Mouse (Mus musculus): ENCODE measurements around the gene Amh.
A peak's percentile ranks its signal among the peaks of the same experiment; 100 is the strongest.
"Not testable (repeated sequence)": the region's sequence is repeated elsewhere in the genome, so short reads cannot be mapped to it uniquely, and the experiment has no call there.

The Amh gene

DNA sequence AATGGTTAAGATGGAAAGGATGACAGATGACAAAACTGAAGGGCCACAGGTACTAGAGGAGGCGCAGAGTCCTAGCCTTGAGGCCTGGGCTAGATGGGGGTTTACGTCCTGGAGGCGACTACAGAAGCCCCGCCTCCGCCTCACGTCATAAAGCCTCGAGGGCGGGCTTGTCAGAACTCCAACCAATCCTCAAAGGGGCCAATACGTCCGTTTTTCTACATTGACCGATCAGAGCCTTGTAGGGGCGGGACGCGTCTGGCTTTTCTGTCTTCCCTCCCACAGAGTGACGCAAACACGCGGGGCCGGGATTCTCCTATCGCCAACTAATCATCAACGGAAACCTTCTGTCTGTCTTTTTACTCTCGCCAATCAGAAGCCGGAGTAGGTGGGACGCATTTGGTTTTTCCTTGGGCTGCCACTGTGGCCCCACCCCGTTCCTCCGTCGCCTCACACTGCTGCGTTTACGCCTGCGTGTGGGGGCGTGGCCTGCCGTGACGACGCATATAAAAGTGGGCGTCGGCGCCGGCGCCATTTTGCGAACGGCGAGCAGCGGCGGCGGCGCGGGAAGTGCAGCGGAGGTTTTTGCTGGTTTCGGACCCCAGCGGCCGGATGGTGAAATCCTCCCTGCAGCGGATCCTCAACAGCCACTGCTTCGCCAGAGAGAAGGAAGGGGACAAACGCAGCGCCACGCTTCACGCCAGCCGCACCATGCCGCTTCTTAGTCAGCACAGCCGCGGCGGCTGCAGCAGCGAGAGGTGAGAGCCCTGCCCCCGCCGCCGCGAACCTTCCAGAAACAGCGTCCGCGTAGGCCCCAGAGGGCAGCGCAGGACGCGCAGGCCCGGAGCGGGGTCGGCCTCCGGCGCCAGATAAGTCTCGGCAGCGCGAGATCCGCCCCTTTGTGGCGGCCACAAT is 21.4 kb downstream of the Amh start, which contains the start of gene Oaz1:
TSS of gene Oaz1 (plus strand) at position 506 of the 912 bp plus-strand sequence.
- DNase-seq (ENCODE audit: low read depth in 2 of 2, low spot score in 2 of 2): peak; percentile 98

DNA sequence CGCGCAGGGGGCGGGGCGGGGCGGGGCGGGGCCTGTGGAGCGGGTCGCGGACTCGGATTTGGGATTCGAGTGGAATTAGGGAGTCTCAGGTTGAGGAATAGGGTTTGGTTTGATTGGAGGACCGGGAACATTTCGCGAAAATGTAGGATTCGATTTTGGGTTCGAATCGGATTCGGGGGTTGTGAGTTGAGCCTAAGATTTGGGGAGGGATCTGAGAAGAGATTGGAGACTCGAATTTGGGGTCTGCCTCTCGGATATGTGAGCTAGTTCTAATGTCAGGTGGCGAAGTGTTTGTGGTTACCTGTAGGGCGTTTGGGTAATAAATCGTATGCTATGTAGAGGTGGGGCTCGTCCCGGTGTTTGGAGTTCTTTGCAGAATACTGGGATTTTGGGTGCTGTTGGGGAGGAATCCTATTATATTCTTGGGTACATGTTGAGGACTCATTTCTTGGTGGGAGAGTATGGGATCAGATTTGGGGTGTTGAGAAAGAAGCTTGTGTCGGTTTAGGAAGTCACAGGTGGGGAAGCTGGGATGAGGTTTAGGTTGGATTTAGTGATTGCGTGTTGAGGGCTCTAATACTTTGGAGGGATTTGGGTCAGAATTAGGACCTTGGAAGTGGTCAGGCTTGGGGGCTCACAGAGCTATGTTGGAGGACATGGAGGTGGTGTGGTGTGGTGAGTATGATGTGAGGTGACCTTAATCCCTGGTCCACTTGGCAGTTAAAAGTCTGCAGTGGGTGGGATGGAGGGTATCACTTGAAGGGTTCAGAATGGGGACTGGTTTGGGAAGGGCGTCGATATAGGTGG is 22.2 kb downstream of the Amh start:
- peak in 1 of 2 experiments; percentile 19 for DNase-seq (ENCODE audit: low read depth in 2 of 2, low spot score in 2 of 2)

DNA sequence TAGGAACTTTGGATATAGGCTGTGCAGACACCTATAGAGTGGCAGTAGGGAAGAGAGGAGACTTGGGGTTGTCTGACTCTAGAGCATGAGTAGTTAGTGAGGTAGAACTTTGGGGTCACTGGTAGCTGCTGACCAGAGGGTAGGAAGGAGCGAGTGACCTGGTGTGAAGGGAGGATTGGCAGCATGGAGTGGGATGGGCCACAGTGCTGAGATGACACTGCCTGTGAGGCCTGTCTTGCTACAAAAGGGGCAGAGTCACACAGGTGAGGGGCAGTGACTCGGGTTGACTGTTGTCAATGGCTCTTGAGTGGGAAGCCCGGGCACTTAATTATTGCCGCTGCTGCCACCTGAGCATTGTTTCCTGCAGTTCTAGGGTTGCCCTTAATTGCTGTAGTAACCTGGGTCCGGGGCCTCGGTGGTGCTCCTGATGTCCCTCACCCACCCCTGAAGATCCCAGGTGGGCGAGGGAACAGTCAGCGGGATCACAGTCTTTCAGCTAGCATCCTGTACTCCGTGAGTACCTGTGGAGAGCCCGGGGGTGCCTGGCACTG is 22.9 kb downstream of the Amh start:
- DNase-seq (ENCODE audit: low read depth in 2 of 2, low spot score in 2 of 2): no peak

DNA sequence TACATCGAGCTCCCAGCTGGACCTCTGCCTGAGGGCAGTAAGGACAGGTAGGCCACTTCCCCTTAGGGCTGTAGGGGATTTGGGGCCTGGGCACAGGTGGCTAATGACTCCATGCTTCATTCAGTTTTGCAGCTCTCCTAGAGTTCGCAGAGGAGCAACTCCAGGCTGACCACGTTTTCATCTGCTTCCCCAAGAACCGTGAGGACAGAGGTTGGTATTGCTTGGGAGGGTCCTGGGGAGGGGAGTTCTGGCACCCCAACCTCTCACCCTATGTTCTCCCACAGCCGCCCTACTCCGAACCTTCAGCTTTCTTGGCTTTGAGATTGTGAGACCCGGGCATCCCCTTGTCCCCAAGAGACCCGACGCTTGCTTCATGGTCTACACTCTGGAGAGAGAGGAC is 23.5 kb downstream of the Amh start:
- not testable (repeated sequence) for DNase-seq (ENCODE audit: low read depth in 2 of 2, low spot score in 2 of 2)

DNA sequence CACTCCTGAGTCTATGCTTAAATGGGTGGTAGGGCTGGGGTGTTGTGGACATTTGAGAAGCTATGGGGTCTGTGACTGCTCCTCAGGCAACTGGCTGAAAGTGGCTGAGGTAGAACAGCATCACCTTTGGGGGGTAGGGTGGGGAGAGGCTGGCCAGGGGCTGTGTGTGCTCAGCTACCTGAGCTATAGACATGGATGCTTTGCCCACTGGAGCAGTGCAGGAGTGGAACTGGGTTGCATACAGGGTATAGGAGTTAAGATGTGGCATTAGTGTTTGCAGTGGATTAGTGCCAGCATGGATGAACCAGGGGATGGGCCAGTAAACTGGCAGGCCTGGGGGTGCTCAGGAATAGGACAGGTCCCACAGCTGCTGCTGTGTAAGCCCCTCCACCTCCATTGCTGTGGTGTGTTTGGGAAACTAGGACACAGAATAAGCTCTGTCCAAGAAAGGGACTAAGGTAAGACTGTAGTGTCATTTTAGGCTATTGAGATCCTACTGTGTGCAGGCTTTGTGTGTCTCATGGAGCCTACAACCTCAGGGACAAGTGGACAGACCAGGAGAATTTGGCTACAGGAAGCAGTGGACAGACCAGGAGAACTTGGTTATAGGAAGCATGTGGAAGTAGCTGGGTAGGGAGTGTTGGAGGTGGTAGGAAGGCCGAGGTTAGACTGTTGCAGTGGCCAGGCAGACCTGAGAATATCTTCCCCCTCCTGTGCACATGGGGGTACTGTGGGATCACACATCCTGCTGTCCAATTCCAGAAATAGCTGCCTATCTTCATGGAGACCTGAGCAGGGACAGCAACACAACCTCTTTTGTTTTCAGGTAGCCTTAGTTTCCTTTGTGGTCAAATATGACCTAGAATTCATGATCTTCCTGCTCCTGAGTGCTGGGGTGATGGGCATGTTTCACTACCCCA is 24.6 kb downstream of the Amh start:
- no peak for DNase-seq (ENCODE audit: low read depth in 2 of 2, low spot score in 2 of 2)

DNA sequence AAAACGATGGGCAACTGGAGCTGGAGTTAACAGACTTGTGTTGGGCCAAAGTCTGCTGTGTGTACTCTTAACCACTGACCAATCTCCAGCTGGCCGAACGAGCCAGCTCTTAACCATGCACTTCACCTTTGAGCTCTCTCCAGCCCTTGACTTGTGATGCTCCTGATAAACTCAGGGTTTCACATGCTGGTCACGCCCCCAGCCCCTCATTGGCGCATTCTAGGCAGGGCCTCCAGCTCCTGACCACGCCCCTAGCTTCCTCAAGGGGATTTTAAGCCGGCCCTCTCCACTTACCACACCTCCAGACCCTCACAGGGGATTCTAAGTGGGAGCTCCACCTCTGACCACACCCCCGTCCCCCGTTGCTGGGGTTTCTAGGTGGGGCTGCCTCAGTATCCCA is 26.1 kb downstream of the Amh start:
- DNase-seq (ENCODE audit: low read depth in 2 of 2, low spot score in 2 of 2): no peak

DNA sequence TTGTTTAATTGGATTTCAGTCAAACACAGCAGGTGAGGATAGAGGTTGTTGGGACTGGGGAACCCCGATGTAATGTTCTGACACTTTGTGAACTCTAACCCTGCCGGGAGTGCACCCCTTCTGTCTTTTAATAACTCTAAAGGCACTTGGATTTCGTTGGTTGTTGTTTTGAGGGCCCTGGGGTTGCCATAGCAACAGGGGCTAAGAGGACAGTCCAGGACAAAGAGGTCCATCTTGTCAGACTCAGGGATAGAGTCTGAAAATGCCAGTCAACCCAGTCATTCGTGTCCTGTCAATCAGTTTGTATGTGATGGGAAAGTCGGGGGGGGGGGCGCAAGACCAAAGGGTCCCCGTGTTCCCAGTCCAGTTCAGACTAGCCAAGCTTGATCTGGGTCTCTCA is 27.8 kb downstream of the Amh start:
- DNase-seq (ENCODE audit: low read depth in 2 of 2, low spot score in 2 of 2): no peak

DNA sequence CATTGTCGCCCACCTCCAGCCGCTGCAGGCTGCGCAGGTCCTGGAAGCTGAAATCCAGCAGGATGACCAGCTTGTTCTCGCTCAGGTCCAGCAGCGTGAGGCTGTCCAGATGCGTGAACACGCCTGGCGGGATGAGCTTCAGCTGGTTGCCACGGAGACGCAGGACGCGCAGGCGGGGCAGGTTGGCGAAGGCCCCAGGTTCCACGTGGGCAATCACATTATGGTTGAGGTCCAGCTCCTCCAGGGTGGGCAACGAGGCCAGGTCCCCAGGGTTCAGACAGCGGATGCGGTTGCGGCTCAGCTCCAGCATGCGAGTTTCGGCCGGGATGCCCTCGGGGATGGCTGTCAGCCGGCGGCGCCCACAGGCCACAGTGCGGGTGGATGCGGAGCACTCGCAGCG is 30.6 kb downstream of the Amh start:
- no peak for DNase-seq (ENCODE audit: low read depth in 2 of 2, low spot score in 2 of 2)

DNA sequence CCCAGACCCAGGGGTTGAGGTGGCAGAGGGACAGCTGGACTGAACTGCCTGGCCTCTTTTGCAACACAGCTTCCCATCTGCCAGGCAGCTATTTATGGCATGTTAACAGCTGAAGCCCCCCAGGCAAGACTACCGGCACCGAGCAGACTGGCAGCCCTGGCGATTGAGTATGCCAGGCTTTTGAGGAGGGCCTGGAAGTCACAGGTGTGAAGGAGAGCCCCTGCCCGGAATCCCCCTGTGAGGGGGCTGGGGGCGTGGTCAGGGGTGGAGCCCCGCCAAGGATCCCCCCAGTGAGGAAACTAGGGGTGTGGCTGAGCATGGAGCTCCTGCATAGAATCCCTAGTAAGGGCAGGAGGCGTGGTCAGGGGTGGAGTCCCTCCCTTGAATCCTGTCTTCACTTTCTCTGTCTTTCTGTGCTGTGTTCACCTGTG is 31.9 kb downstream of the Amh start:
- no peak for DNase-seq (ENCODE audit: low read depth in 2 of 2, low spot score in 2 of 2)

DNA sequence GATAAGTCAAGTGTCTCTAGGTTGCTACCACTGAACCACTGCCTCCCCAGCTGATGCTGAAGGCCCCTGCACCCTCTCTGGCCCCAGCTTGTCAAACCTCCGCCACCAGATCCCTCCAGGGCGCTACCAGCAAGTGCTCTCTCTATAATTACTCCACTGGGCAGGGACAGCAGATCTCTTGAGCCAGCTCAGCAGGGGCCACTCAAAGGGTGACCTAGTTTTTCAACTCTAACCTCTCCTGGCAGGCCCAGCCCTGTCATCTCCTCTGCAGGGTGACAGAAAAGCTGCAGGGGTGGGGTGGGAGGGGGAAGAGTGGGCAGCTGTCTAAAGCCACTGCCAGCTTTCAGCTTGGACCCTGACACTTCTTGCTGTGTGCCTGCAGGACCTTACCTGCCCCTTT is 32.8 kb downstream of the Amh start:
- no peak for DNase-seq (ENCODE audit: low read depth in 2 of 2, low spot score in 2 of 2)

DNA sequence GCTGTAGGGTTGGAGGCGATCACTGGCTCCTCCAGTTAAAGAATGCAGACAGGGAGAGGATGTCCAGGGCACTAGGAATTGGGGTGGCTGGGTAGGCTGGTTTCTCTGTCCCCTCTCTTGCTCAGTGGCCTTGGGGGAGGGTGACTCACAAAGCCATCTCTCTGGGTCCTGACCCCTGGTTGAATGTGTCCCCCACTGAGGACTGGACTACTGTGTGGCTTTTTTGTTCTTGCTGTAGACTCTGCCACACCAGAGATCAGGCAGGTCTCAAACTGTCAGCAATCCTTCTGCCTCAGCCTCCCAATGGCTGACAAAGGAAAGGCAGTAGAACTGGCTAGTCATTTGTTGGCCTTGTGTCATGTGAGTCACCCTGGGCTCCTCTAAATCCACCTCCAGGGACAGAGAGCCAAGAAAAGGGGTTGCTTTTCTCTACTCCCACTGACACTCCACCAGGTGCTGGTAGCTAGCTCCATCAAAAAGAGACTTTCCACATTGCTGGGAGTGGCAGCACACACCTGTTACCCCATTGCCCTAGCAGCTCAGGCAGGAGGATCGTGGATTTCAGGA is 33.4 kb downstream of the Amh start:
- no peak for DNase-seq (ENCODE audit: low read depth in 2 of 2, low spot score in 2 of 2)

DNA sequence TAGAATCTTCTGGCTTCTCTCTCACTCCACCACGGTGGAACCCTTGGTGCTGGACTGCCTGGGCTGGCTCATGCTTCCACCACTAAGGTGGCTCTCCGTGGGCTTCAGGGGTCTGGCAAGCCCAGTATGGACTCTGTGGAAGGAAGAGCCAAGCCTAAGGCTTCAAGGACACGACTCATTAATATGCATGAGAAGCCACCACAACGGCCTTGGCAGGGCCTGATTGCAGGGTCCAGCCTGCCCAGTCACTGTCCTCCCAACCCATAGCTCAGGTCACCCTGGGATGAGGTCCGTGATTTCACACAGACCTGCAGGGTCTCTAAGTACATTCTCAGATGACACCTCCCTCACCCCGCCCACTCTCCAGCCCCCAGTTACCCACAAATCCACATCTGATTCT is 34.8 kb downstream of the Amh start:
- DNase-seq (ENCODE audit: low read depth in 2 of 2, low spot score in 2 of 2): no peak

DNA sequence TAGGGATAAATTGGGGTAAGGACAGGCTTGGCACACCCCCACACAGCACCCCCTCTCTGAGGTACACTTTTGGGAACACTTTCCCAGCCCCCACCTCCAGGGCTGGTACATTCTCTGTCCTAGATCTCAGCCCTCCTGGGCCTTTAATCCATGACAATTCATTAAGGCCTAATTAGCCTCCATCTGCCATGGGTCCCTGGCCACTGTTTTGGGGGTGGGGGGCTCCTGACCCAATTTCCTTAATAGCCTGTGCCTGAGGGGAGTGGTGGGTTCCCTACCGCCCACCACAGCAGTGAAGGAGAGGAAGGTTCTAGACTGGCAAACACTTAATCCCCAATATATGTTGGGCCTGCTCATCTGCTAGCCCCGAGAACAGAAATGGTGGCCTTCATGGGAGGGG is 36.6 kb downstream of the Amh start:
- no peak for DNase-seq (ENCODE audit: low read depth in 2 of 2, low spot score in 2 of 2)

DNA sequence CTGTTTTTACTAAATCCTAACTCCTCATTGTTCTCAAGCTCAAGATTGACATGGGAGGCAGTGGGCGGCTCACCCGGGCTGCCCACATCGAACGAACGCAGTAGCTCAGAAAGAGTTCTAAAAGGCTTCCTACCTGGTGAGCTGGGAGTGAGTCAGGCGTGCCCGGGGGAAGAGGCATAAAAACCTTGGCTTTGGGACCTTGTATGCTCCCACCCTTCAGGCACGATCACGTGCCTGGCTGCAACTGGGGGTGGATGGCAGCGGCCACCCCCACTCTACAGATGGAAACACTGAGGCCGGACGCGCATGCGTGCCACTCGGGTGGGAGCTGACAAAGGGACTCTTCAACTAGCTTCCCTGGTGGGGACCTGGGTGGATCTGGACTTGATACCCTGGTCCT is 37.3 kb downstream of the Amh start:
- DNase-seq (ENCODE audit: low read depth in 2 of 2, low spot score in 2 of 2): no peak

DNA sequence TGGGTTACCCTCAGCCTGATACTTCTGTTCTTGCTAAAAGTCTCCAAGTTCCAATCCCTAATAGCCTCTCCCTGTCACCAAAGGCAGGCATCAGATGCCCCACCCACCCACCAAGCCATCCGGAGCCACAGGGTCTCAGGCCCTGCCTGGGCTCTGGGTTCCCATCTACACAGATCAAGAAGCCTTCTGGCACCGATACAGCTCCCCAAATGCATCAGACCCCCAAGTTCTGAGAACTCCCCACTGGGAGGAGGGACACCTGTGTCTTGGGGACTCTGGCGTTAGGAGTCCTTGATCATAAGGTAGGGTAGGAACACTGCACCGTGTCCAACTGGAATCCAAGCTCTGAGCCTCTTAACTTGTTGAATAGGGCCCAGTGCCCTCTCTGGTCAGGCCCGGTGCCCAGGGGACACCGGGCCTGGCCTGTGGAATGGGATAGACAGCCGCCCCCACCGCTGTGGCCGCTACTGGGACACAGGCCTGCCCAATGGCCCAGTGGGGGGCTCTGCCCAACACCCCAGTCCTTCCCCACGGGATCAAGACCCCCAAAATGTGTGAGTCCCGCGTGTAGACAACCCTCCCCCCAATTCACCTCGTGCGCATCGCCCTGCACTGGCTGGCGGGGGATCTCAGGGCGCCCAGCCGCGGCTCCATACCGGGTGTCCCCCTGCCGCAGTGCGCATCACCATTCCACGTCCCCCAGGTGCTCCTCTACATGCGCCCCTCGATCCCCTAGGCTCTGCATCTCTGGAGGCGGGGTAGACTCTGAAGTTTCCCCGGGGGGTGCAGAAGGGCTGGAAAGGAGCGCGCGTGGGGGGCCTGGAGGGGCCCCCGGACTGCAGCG is 38.3 kb downstream of the Amh start:
- DNase-seq (ENCODE audit: low read depth in 2 of 2, low spot score in 2 of 2): no peak

DNA sequence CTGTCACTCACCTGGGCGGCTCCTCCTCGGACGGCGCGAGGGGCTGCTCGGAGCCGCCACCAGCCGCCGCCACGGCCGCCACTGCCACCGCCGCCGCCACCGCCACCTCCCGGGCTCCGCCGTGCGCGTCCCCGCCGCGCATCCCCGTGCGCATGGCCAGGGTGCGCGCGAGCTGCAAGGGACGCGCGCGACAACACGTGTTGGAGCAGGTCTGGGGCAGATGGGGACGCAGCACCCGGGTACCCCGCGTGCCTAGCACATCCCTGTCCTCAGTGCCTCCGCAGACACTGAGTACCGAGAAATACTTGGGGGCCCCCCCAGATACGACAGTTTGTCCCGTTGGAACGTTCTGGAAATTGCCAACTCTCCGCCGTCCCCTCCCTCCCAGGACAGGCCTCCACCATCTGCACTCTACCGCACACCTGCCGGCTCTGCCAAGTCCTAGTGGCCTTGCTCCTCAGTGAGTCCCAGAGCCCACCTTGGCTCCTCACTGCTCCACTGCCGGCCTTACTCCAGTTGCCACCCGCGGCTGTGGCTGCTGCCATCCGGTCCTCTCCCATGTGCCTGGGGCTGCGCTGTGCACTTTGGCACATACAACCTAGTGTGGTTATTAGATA is 39.0 kb downstream of the Amh start, which contains the start of gene Lingo3:
TSS of gene Lingo3 (minus strand) at position 109 of the 617 bp plus-strand sequence.
- DNase-seq (ENCODE audit: low read depth in 2 of 2, low spot score in 2 of 2): no peak

DNA sequence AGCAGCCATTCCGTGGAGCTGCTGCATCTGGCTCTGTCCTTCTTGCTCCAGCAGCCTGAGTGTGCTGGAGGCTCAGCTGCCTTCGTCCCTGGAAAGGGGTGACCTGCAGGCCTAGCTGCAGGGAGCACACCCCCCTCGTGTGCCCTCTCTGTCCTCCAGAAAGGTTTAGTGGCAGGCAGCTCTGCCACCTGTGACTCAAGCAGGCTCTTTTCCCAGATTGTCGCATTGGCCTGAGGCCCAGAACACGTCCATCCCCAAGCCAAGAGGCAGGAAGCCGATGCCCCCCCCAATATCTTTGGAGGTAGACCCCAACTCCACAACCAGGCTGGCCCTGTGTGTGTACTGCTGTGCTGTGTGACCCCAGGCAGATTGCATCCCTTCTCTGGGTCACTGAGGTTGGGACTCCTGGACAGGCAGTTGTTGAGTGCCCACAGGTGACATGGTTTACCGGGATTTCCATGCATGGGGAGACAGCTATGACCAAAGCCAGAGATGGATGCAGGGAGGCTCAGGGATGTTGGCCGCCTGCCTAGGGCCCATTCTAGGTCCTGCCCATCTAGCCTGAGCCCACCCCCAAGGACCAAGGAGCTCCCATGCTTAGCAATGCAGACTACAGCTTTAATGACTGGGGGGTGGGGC is 40.1 kb downstream of the Amh start:
- DNase-seq (ENCODE audit: low read depth in 2 of 2, low spot score in 2 of 2): no peak

DNA sequence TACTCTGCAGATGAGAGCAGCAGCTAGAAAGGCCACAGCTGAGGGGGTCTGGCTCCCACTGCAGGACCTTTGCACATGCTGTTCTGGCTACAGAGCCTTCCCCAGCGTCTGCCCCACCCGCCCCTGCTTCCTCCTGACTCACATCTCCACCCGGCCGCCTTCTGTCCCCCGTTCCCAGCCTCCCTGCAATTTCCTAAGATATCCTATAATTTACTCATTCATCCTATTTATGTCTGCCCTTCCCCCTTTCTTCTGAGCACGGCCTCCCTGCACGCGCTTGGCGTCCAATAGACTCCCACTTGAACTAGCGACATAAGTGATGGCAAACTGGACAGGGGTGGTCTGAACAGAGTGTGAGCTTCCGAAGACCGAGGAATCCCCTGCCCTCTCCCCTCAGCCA is 40.7 kb downstream of the Amh start:
- DNase-seq (ENCODE audit: low read depth in 2 of 2, low spot score in 2 of 2): no peak

DNA sequence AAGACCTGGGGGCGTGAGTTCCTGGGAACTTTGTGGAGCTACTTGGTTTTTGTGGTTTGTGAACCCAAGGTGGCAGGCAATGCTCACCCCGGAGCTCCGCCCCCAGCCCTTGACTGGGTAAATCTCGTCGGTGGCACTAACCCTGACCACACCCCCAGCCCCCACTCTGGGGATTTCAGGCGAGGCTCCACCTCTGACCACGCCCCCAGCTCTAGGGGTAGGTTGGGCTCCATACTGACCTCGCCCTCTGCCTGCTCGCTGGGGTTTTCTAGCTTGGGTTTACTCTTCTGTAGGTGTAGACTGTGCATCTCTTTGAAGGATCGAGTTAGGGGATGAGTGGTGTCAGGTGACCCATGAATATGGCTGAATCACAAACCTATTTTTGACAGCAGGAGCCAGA is 43.5 kb downstream of the Amh start:
- DNase-seq (ENCODE audit: low read depth in 2 of 2, low spot score in 2 of 2): peak; percentile 29 to 59
